Mouse (Mus musculus): ENCODE results near the gene Ccdc80. TPM values are rescaled to one million over a fixed set of nuclear protein-coding genes. Genes with fewer than 3 reads are reported as not detected.

Ccdc80 gene
- polyA plus RNA-seq, 1 experiment from 2014 or later: 7.5 TPM

GRCm38 (mm10) chr16:45094136-45094756 lies 1.0 kb downstream of the Ccdc80 start:
- peak overlapping the region; percentile 33 for H3K4me3 ChIP-seq (replicated peaks)
- peaks cover 5% of the 10 kb centered on the region; the same call in 1 of the 2 replicates for H3K4me1 ChIP-seq (replicated peaks)
- no peaks in the 10 kb centered on the region for H3K9me3 ChIP-seq (replicated peaks)
- H3K4me2 ChIP-seq: peak overlapping the region; percentile 32
- ATAC-seq (ENCODE audit: low read depth) (no peak), DNase-seq (no peak)
- 0 out of 2 replicates have a peak, but pooled peaks cover 3% of the 10 kb centered on the region for H3K27me3 ChIP-seq
- 15% methylated on average over 9 of the region's 9 CpGs for WGBS (ENCODE audit: insufficient replicate concordance)
- no peak overlapping the region for H3K9ac ChIP-seq
- H3K36me3 ChIP-seq: no peaks in the 10 kb centered on the region
- peak overlapping the region; percentile 57 for H3K27ac ChIP-seq

GRCm38 (mm10) chr16:45095030-45095429 lies 1.8 kb downstream of the Ccdc80 start:
- Histone ChIP-seq H3K27ac (no peak overlapping the region), H3K9me3 (replicated peaks) (no peaks in the 10 kb centered on the region), H3K36me3 (no peaks in the 10 kb centered on the region), H3K4me2 (peak overlapping the region; percentile 32), H3K4me3 (replicated peaks) (no peak overlapping the region), H3K9ac (no peak overlapping the region), H3K27me3 (0 out of 2 replicates have a peak, but pooled peaks cover 3% of the 10 kb centered on the region), H3K4me1 (replicated peaks) (peaks cover 5% of the 10 kb centered on the region; the same call in 1 of the 2 replicates)
- ATAC-seq (ENCODE audit: low read depth) (no peak), DNase-seq (no peak)
- WGBS (ENCODE audit: insufficient replicate concordance): 71% methylated on average over 13 of the region's 13 CpGs

- H3K36me3 ChIP-seq: no peaks in the 10 kb centered on the region
- H3K9me3 ChIP-seq (replicated peaks): no peaks in the 10 kb centered on the region
- 0 out of 2 replicates have a peak, but pooled peaks cover 3% of the 10 kb centered on the region for H3K27me3 ChIP-seq
- H3K4me2 ChIP-seq: no peak overlapping the region
- no peak overlapping the region for H3K9ac ChIP-seq
- DNase-seq (no peak), ATAC-seq (ENCODE audit: low read depth) (no peak)
- WGBS (ENCODE audit: insufficient replicate concordance): 63% methylated on average over 26 of the region's 26 CpGs
- H3K27ac ChIP-seq: no peak overlapping the region; the same call in 1 of the 2 replicates
- H3K4me1 ChIP-seq (replicated peaks): 0 out of 2 replicates have a peak, but pooled peaks cover 5% of the 10 kb centered on the region
- no peak overlapping the region for H3K4me3 ChIP-seq (replicated peaks)
Measured at GRCm38 (mm10) chr16:45095561-45096482, 2.6 kb downstream of the Ccdc80 start.

DNA sequence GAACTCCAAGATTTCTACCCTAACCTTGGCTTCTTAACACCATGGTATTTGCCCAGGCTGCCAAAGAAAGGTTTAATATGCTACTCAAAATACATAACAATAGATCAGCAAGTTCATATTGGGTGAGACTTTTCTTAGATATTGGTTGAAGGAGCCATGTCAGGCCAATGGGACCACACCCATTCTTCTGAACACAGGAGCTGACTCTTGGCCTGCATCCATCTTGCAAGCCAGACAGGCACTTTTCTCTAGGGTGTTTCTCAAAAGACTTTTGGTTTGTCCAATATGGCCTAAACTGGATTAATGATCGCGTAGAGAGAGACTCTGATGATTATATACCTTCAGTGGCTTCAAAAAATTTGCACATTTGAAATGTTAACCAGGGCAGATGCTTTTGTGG lies 4.3 kb downstream of the Ccdc80 start:
- Histone ChIP-seq H3K36me3 (no peaks in the 10 kb centered on the region), H3K4me1 (replicated peaks) (0 out of 2 replicates have a peak, but pooled peaks cover 5% of the 10 kb centered on the region), H3K9ac (no peak overlapping the region), H3K4me2 (0 out of 2 replicates have a peak overlapping the region, but pooled peaks have one; percentile 2), H3K27ac (no peak overlapping the region), H3K27me3 (0 out of 2 replicates have a peak, but pooled peaks cover 3% of the 10 kb centered on the region), H3K9me3 (replicated peaks) (no peaks in the 10 kb centered on the region), H3K4me3 (replicated peaks) (no peak overlapping the region)
- 73% methylated on average over 2 of the region's 2 CpGs for WGBS (ENCODE audit: insufficient replicate concordance)
- DNase-seq (no peak), ATAC-seq (ENCODE audit: low read depth) (no peak)

GRCm38 (mm10) chr16:45098186-45098885 lies 5.1 kb downstream of the Ccdc80 start:
- 65% methylated on average over 10 of the region's 10 CpGs for WGBS (ENCODE audit: insufficient replicate concordance)
- H3K27me3 ChIP-seq: 0 out of 2 replicates have a peak, but pooled peaks cover 3% of the 10 kb centered on the region
- no peak overlapping the region for H3K4me3 ChIP-seq (replicated peaks)
- H3K36me3 ChIP-seq: no peaks in the 10 kb centered on the region
- H3K4me1 ChIP-seq (replicated peaks): 0 out of 2 replicates have a peak, but pooled peaks cover 1% of the 10 kb centered on the region
- DNase-seq (no peak), ATAC-seq (ENCODE audit: low read depth) (no peak)
- H3K9ac ChIP-seq: no peak overlapping the region
- no peak overlapping the region for H3K4me2 ChIP-seq
- H3K27ac ChIP-seq: no peak overlapping the region
- H3K9me3 ChIP-seq (replicated peaks): no peaks in the 10 kb centered on the region

- ATAC-seq (ENCODE audit: low read depth) (no peak), DNase-seq (no peak)
- H3K27me3 ChIP-seq: 0 out of 2 replicates have a peak, but pooled peaks cover 3% of the 10 kb centered on the region
- no peaks in the 10 kb centered on the region for H3K9me3 ChIP-seq (replicated peaks)
- no peak overlapping the region for H3K4me2 ChIP-seq
- H3K36me3 ChIP-seq: no peaks in the 10 kb centered on the region
- H3K4me1 ChIP-seq (replicated peaks): no peaks in the 10 kb centered on the region
- H3K27ac ChIP-seq: no peak overlapping the region
- H3K9ac ChIP-seq: no peak overlapping the region
- no peak overlapping the region for H3K4me3 ChIP-seq (replicated peaks)
- 68% methylated on average over 6 of the region's 6 CpGs for WGBS (ENCODE audit: insufficient replicate concordance)
Measured at GRCm38 (mm10) chr16:45098886-45099210, 5.6 kb downstream of the Ccdc80 start.

DNA sequence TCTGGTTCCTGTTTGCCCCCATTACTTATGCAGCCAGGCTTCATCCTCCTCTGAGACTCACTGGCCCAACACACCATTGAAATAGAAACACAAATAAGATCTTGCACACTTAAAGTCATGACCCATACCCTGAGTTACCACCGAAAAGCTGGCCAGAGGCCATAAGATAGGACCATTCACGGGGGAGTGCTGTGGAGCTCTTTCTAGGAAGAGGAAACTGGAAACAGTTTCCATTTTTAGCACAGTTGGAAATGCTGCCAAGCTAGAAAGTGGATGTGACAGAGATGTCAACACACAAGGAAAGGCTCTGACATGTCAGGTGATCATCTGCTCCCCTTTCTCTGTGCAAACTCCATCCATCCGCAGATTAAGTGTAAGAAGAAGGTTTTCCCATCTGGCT lies 7.7 kb downstream of the Ccdc80 start:
- no peak overlapping the region for H3K4me2 ChIP-seq
- 44% methylated on average over 3 of the region's 3 CpGs for WGBS (ENCODE audit: insufficient replicate concordance)
- no peak overlapping the region for H3K4me3 ChIP-seq (replicated peaks)
- no peaks in the 10 kb centered on the region for H3K36me3 ChIP-seq
- H3K4me1 ChIP-seq (replicated peaks): no peaks in the 10 kb centered on the region
- ATAC-seq (ENCODE audit: low read depth): no peak
- no peaks in the 10 kb centered on the region for H3K9me3 ChIP-seq (replicated peaks)
- no peak overlapping the region for H3K9ac ChIP-seq
- no peak for DNase-seq
- no peak overlapping the region for H3K27ac ChIP-seq
- no peaks in the 10 kb centered on the region for H3K27me3 ChIP-seq

DNA sequence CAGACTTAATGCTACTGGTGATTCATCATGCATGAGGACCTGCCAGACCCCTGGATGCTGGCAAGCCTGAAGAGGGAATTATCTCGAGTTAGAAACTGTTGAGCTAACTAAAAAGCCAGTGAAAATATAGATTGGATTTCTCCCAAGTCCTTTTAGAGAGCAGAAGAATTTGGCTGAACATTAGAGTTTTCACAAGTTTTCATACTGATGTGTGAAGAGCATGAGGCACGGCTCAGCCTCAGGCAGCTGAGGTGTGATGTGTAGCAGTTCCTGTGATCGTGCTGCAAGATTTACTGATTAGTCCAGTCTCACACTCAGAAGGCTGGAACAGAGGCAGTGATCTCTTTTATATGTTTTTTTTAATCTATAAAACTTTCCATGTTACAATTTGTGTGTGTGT lies 11.8 kb downstream of the Ccdc80 start:
- 50% methylated on average over 3 of the region's 3 CpGs for WGBS (ENCODE audit: insufficient replicate concordance)
- Histone ChIP-seq H3K36me3 (no peaks in the 10 kb centered on the region), H3K9me3 (replicated peaks) (no peaks in the 10 kb centered on the region), H3K9ac (no peak overlapping the region), H3K4me3 (replicated peaks) (no peak overlapping the region), H3K4me1 (replicated peaks) (no peaks in the 10 kb centered on the region), H3K27me3 (no peaks in the 10 kb centered on the region), H3K4me2 (no peak overlapping the region), H3K27ac (no peak overlapping the region)
- ATAC-seq (ENCODE audit: low read depth) (no peak), DNase-seq (no peak)

DNA sequence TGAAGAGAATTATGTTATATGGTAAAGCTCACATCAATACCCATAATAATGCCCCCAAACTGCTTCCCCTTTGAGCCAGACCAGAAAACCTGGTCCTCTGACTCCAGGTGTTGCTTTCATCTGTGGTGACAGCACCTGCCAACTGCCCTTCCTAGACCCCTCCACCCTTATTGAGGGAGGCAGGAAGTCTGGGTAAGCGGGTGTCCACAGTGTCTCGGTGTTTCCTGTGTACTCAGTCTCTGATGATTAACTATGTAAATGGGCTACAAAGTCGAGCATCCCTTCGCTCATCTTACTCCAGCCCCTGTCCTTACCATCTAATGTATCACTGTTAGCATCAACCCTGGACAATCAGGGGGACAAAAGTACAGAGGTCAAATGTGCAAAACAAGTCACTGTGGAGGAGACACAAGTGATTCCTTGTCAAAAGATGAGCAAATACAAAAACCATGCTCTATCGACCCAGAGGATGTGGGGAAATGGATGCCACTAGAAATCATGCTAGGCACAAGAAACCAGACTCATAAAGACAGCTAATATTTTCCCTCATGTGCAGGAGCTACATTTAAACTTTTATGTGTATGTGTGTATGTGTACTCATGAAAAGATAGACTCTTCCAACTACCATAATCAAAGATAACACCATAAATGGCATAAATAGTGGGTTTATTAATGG lies 15.1 kb downstream of the Ccdc80 start:
- no peaks in the 10 kb centered on the region for H3K4me1 ChIP-seq (replicated peaks)
- DNase-seq: no peak
- no peak overlapping the region for H3K4me3 ChIP-seq (replicated peaks)
- H3K9me3 ChIP-seq (replicated peaks): no peaks in the 10 kb centered on the region
- H3K27me3 ChIP-seq: no peaks in the 10 kb centered on the region
- no peaks in the 10 kb centered on the region for H3K36me3 ChIP-seq
- WGBS (ENCODE audit: insufficient replicate concordance): 27% methylated on average over 5 of the region's 5 CpGs
- no peak overlapping the region for H3K27ac ChIP-seq
- H3K9ac ChIP-seq: no peak overlapping the region
- no peak overlapping the region for H3K4me2 ChIP-seq
- no peak for ATAC-seq (ENCODE audit: low read depth)

GRCm38 (mm10) chr16:45110498-45110897 lies 17.3 kb downstream of the Ccdc80 start:
- H3K4me3 ChIP-seq (replicated peaks): no peak overlapping the region
- no peak overlapping the region for H3K9ac ChIP-seq
- ATAC-seq (ENCODE audit: low read depth) (no peak), DNase-seq (no peak)
- no peaks in the 10 kb centered on the region for H3K9me3 ChIP-seq (replicated peaks)
- H3K27me3 ChIP-seq: no peaks in the 10 kb centered on the region
- 20% methylated on average over 4 of the region's 4 CpGs for WGBS (ENCODE audit: insufficient replicate concordance)
- no peak overlapping the region for H3K4me2 ChIP-seq
- H3K36me3 ChIP-seq: no peaks in the 10 kb centered on the region
- H3K4me1 ChIP-seq (replicated peaks): no peaks in the 10 kb centered on the region
- no peak overlapping the region for H3K27ac ChIP-seq

DNA sequence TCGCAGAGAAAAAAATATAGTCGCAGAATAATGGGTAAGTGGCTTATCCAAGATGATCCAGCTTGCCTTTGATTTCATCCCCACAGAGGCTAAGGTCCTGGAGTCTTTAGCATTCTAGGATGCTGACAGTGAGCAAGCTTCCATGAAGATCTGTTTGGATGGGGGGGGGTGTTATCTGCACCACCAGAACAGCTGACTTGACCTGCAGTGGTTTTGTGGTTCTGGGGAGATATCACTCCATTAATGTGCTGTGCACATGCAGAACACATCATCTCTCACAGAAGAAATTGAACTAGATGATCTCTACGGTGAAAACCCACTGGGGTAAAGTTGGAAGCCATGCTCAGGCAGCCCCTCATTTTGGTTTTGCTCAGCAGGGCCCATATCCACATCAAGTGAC lies 24.0 kb downstream of the Ccdc80 start:
- H3K4me3 ChIP-seq (replicated peaks): no peak overlapping the region
- no peaks in the 10 kb centered on the region for H3K9me3 ChIP-seq (replicated peaks)
- H3K4me1 ChIP-seq (replicated peaks): no peaks in the 10 kb centered on the region
- H3K4me2 ChIP-seq: no peak overlapping the region
- no peak overlapping the region for H3K9ac ChIP-seq
- no peaks in the 10 kb centered on the region for H3K27me3 ChIP-seq
- H3K36me3 ChIP-seq: no peaks in the 10 kb centered on the region
- ATAC-seq (ENCODE audit: low read depth) (no peak), DNase-seq (no peak)
- 53% methylated on average over 3 of the region's 3 CpGs for WGBS (ENCODE audit: insufficient replicate concordance)
- no peak overlapping the region for H3K27ac ChIP-seq
